Mouse (Mus musculus): ENCODE measurements around the gene Strn3.
"Not testable (repeated sequence)": the region's sequence is repeated elsewhere in the genome, so short reads cannot be mapped to it uniquely, and the experiment has no call there.

Gene Strn3

GRCm38 (mm10) chr12:51603306-51603705, 88.4 kb downstream of the Strn3 start:
- no peak for DNase-seq

GRCm38 (mm10) chr12:51594030-51594470, 97.6 kb downstream of the Strn3 start:
- DNase-seq, result no peak

DNA sequence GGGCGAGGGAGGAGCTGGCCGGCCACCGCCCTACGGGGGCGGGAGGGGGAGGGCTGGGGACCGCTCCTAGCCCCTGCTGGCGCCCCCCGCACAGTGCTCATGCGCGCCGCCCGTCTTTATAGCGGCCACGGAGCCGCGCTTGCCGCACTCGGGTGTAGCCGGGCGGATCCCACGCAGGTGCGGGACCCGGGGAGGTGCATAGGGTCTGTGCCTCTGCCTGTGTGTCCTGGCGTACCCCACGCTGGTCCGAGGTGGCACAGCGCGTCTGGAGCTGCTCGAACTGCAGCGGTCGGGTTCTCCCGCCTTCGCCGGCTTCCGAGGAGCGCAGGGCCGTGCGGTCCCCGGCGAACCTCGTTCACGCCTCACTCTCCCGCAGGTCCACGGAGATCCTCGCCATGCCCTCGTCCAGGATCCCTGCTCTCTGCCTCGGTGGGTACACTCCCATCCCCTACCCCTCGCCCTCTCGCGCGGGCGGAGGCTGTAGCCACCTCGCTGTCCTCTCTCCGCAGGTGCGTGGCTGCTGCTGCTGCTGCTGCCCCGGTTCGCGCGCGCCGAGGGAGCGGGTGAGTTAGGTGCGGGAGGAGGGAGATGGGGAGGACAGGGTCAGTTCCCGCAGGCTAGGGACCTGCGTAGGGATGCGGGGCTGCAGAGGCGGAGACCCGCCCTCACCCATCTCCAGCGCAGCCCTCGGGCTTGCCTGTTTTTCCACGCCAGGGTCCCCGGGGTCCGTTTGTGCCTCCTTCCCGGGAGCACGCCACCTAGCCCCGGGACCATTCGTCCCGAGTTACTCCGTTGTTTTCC, 98.3 kb downstream of the Strn3 start, which contains the start of gene Coch:
Coch (plus strand) TSS at position 113 of the 801 bp plus-strand sequence.
- DNase-seq, result peak in 1 of 2 experiments; percentile 6

GRCm38 (mm10) chr12:51592888-51593228, 98.8 kb downstream of the Strn3 start:
- DNase-seq, result no peak

- no peak for DNase-seq
These were observed 99.8 kb downstream of the Strn3 start for GRCm38 (mm10) chr12:51591921-51592320.

GRCm38 (mm10) chr12:51589263-51589662, 102.4 kb downstream of the Strn3 start:
- DNase-seq, result no peak

DNA sequence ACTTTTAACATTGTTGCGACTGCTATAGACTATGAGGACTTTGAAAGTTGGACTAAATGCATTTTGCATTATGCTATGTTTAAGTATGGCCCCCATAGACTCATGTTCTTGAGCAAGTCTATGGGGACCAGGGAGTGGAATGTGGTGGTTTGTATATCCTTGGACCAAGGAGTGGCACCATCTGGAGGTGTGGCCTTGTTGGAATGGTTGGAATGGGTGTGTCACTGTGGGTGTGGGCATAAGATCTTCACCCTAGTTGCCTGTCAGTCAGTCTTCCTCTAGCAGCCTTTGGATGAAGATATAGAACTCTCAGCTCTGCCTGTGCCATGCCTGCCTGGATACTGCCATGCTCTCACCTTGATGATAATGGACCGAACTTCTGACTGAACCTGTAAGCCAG, 113.9 kb downstream of the Strn3 start:
- not testable (repeated sequence) for DNase-seq

- DNase-seq, result no peak
These were observed 119.0 kb downstream of the Strn3 start for GRCm38 (mm10) chr12:51572651-51573050.

- no peak for DNase-seq
These were observed 121.8 kb downstream of the Strn3 start for GRCm38 (mm10) chr12:51569944-51570343.

- no peak for DNase-seq
These were observed 122.2 kb downstream of the Strn3 start for GRCm38 (mm10) chr12:51569472-51569871.

GRCm38 (mm10) chr12:51567225-51567624, 124.5 kb downstream of the Strn3 start:
- no peak for DNase-seq

GRCm38 (mm10) chr12:51561416-51561815, 130.3 kb downstream of the Strn3 start:
- no peak for DNase-seq

All from thymus, postnatal 36 days (tissue).